Mouse (Mus musculus) hindbrain, embryonic 10.5 days (tissue): ENCODE results near the gene Rpl27a. TPM values are rescaled to one million over a fixed set of nuclear protein-coding genes. Genes with fewer than 3 reads are reported as not detected.

ENCODE experiments used
- DNase-seq: peaks from one replicate; pipeline ENCODE4 v3.0.0-alpha.2; 2017; ENCODE audit warnings: low spot score
- H3K27ac ChIP-seq: fragments of 300-500 bp; sonication (generic); 2 replicates; pipeline ENCODE4 v1.5.1; 2016; ENCODE audit warnings: mild to moderate bottlenecking, moderate library complexity
- H3K27me3 ChIP-seq: fragments of 300-500 bp; sonication (generic); 2 replicates; pipeline ENCODE4 v1.6.1; 2016; ENCODE audit warnings: mild to moderate bottlenecking; ENCODE audit not compliant: poor library complexity, insufficient read depth, severe bottlenecking
- H3K36me3 ChIP-seq: fragments of 300-500 bp; sonication (generic); 2 replicates; pipeline ENCODE4 v1.6.1; 2016; ENCODE audit warnings: mild to moderate bottlenecking, moderate library complexity
- H3K4me1 ChIP-seq: fragments of 300-500 bp; sonication (generic); replicated peaks from 2 replicates; pipeline ENCODE4 v1.6.1; 2016; ENCODE audit warnings: mild to moderate bottlenecking
- H3K4me3 ChIP-seq: fragments of 300-500 bp; sonication (generic); 2 replicates; pipeline ENCODE4 v1.5.1; 2016; ENCODE audit warnings: mild to moderate bottlenecking, moderate library complexity
- H3K9me3 ChIP-seq: fragments of 300-500 bp; sonication (generic); 2 replicates; pipeline ENCODE4 v1.6.1; 2016; ENCODE audit warnings: mild to moderate bottlenecking, moderate library complexity
- WGBS: fragments of 180-500 bp; shearing (Covaris S2); methylation state at CpG from one replicate; pipeline ENCODE4 v1.1.7; 2016; 5-methylcytosine and 5-hydroxymethylcytosine counted together
- polyA plus RNA-seq: library from polyadenylated mRNA; unstranded; fragments of >200 nt; fragmentation: Nextera tagmentation; extraction: Ambion mirVana; gene quantifications from 2 replicates; pipeline ENCODE4 v1.2.1, GENCODE M21; 2016

The Rpl27a gene
- polyA plus RNA-seq, 1 experiment from 2014 or later: 101 TPM

- no peaks in the 10 kb centered on the region for H3K9me3 ChIP-seq
- no peak for DNase-seq
- H3K36me3 ChIP-seq: peaks cover 90% of the 10 kb centered on the region
- H3K4me3 ChIP-seq: no peak overlapping the region
- H3K27me3 ChIP-seq: no peaks in the 10 kb centered on the region
- 75% methylated on average over 5 of the region's 5 CpGs for WGBS
- no peak overlapping the region for H3K27ac ChIP-seq
- no peaks in the 10 kb centered on the region for H3K4me1 ChIP-seq
These were observed 12.6 kb downstream of the Rpl27a start for GRCm38 (mm10) chr7:109531501-109531900.

- Histone ChIP-seq H3K4me1 (no peaks in the 10 kb centered on the region), H3K36me3 (peaks cover 87% of the 10 kb centered on the region), H3K9me3 (no peaks in the 10 kb centered on the region), H3K4me3 (no peak overlapping the region), H3K27ac (no peak overlapping the region), H3K27me3 (no peaks in the 10 kb centered on the region)
- DNase-seq: no peak
- WGBS: 80% methylated on average over 3 of the region's 3 CpGs
These were observed 13.7 kb downstream of the Rpl27a start for GRCm38 (mm10) chr7:109532691-109533090.

- WGBS: 79% methylated on average over 4 of the region's 4 CpGs
- no peak for DNase-seq
- no peaks in the 10 kb centered on the region for H3K4me1 ChIP-seq
- H3K27ac ChIP-seq: no peak overlapping the region
- no peaks in the 10 kb centered on the region for H3K27me3 ChIP-seq
- H3K36me3 ChIP-seq: peaks cover 87% of the 10 kb centered on the region
- H3K4me3 ChIP-seq: no peak overlapping the region
- H3K9me3 ChIP-seq: no peaks in the 10 kb centered on the region
These were observed 14.2 kb downstream of the Rpl27a start for GRCm38 (mm10) chr7:109533129-109533528.

- Histone ChIP-seq H3K27me3 (no peaks in the 10 kb centered on the region), H3K4me3 (no peak overlapping the region), H3K36me3 (peaks cover 86% of the 10 kb centered on the region), H3K9me3 (no peaks in the 10 kb centered on the region), H3K4me1 (no peaks in the 10 kb centered on the region), H3K27ac (no peak overlapping the region)
- WGBS: 91% methylated on average over 4 of the region's 4 CpGs
- DNase-seq: no peak
These were observed 14.9 kb downstream of the Rpl27a start for GRCm38 (mm10) chr7:109533888-109534287.

- Histone ChIP-seq H3K27ac (no peak overlapping the region), H3K27me3 (no peaks in the 10 kb centered on the region), H3K9me3 (no peaks in the 10 kb centered on the region), H3K36me3 (peaks cover 89% of the 10 kb centered on the region), H3K4me1 (no peaks in the 10 kb centered on the region), H3K4me3 (no peak overlapping the region)
- 94% methylated on average over 3 of the region's 3 CpGs for WGBS
- no peak for DNase-seq
These were observed 16.0 kb downstream of the Rpl27a start for GRCm38 (mm10) chr7:109534921-109535320.

GRCm38 (mm10) chr7:109536451-109536946 is 17.6 kb downstream of the Rpl27a start:
- Histone ChIP-seq H3K36me3 (peaks cover 88% of the 10 kb centered on the region), H3K9me3 (no peaks in the 10 kb centered on the region), H3K27ac (peak overlapping the region; percentile 36; the same call in 1 of the 2 replicates), H3K4me3 (no peak overlapping the region), H3K4me1 (no peaks in the 10 kb centered on the region), H3K27me3 (no peaks in the 10 kb centered on the region)
- WGBS: 67% methylated on average over 4 of the region's 4 CpGs
- no peak for DNase-seq

GRCm38 (mm10) chr7:109540902-109541301 is 22.0 kb downstream of the Rpl27a start:
- Histone ChIP-seq H3K27ac (no peak overlapping the region), H3K4me3 (no peak overlapping the region), H3K27me3 (no peaks in the 10 kb centered on the region), H3K9me3 (no peaks in the 10 kb centered on the region), H3K4me1 (no peaks in the 10 kb centered on the region), H3K36me3 (peaks cover 89% of the 10 kb centered on the region)
- no peak for DNase-seq

- Histone ChIP-seq H3K27me3 (no peaks in the 10 kb centered on the region), H3K9me3 (no peaks in the 10 kb centered on the region), H3K4me3 (no peak overlapping the region), H3K36me3 (peaks cover 80% of the 10 kb centered on the region), H3K27ac (0 out of 2 replicates have a peak overlapping the region, but pooled peaks have one; percentile 45), H3K4me1 (no peaks in the 10 kb centered on the region)
- no peak for DNase-seq
- WGBS: 89% methylated on average over 10 of the region's 10 CpGs
These were observed 22.8 kb downstream of the Rpl27a start for GRCm38 (mm10) chr7:109541609-109542363.

- H3K36me3 ChIP-seq: peaks cover 81% of the 10 kb centered on the region
- no peaks in the 10 kb centered on the region for H3K9me3 ChIP-seq
- no peak for DNase-seq
- 92% methylated on average over 3 of the region's 3 CpGs for WGBS
- no peak overlapping the region for H3K4me3 ChIP-seq
- 0 out of 2 replicates have a peak overlapping the region, but pooled peaks have one; percentile 45 for H3K27ac ChIP-seq
- H3K27me3 ChIP-seq: no peaks in the 10 kb centered on the region
- no peaks in the 10 kb centered on the region for H3K4me1 ChIP-seq
These were observed 23.3 kb downstream of the Rpl27a start for GRCm38 (mm10) chr7:109542364-109542628.

- DNase-seq: no peak
- H3K27ac ChIP-seq: no peak overlapping the region
- no peaks in the 10 kb centered on the region for H3K9me3 ChIP-seq
- WGBS: 80% methylated on average over 5 of the region's 5 CpGs
- no peaks in the 10 kb centered on the region for H3K27me3 ChIP-seq
- H3K36me3 ChIP-seq: peaks cover 75% of the 10 kb centered on the region
- H3K4me1 ChIP-seq: no peaks in the 10 kb centered on the region
- H3K4me3 ChIP-seq: no peak overlapping the region
These were observed 25.8 kb downstream of the Rpl27a start for GRCm38 (mm10) chr7:109544792-109545191.

- no peak for DNase-seq
- Histone ChIP-seq H3K4me3 (no peak overlapping the region), H3K36me3 (peaks cover 72% of the 10 kb centered on the region), H3K4me1 (no peaks in the 10 kb centered on the region), H3K9me3 (no peaks in the 10 kb centered on the region), H3K27ac (no peak overlapping the region), H3K27me3 (no peaks in the 10 kb centered on the region)
- WGBS: 81% methylated on average over 10 of the region's 10 CpGs
These were observed 26.5 kb downstream of the Rpl27a start for GRCm38 (mm10) chr7:109545255-109545993.

- DNase-seq: no peak
- Histone ChIP-seq H3K4me3 (no peak overlapping the region), H3K4me1 (no peaks in the 10 kb centered on the region), H3K9me3 (no peaks in the 10 kb centered on the region), H3K27me3 (no peaks in the 10 kb centered on the region), H3K36me3 (peaks cover 72% of the 10 kb centered on the region), H3K27ac (no peak overlapping the region)
- 91% methylated on average over 2 of the region's 2 CpGs for WGBS
These were observed 27.2 kb downstream of the Rpl27a start for GRCm38 (mm10) chr7:109546186-109546585.

GRCm38 (mm10) chr7:109546726-109547125 is 27.8 kb downstream of the Rpl27a start:
- WGBS: 94% methylated on average over 5 of the region's 5 CpGs
- Histone ChIP-seq H3K36me3 (peaks cover 67% of the 10 kb centered on the region), H3K9me3 (no peaks in the 10 kb centered on the region), H3K27me3 (no peaks in the 10 kb centered on the region), H3K4me3 (no peak overlapping the region), H3K27ac (no peak overlapping the region), H3K4me1 (no peaks in the 10 kb centered on the region)
- DNase-seq: no peak
